Mouse (Mus musculus): ENCODE measurements at regions not wholly inside any gene's neighbourhood (a gene's known extent, or its start where the extent isn't known, plus 50 kb on each side); places are given as distances from the start of the nearest gene placed in this dataset.

DNA sequence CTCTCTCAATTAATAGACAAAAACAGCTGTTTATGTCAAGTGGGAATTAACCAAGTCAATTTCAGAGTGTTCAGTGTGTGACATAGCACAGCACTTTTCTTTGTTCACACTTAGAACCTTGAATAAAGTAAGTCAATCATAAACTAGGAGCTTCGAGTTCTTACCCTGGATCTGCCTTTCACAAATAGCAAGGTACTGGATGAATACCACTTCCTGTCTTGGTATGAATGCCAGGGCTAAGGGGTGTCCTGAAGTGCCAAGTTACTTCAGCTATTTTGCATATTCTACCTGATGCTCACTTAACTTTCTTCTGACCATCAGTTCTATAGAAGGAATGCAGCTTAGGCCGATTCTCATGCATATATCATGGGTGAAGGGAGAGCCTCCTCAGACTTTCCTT, 90.1 kb upstream of the Rasgrp1 start:
- no peak for ATAC-seq (ENCODE audit: low FRiP score)
- 76% methylated on average over 2 of the region's 2 CpGs for WGBS
- peaks cover 5% of the 10 kb centered on the region for H3K4me1 ChIP-seq (replicated peaks)

DNA sequence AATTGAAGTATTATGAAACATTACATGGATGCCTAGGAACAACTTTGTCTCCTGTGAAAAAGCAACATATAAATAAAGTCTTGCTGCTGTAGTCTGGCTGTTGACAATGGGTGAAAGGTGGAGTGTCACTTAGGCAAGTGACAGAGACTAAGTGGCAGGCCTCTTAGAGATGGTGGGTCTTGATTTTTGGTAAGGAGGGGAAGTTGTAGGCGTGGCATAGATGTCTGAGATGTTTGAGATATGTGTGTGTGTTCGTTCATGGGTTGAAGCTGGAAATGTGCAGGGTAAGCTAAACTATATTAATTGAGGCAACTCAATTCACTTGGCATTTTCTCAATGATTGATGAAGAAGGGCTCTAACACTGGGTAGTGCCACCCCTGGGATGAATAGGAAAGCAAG, 90.7 kb upstream of the Rasgrp1 start:
- Histone ChIP-seq H3K9ac (no peak overlapping the region), H3K4me2 (no peak overlapping the region), H3K36me3 (no peaks in the 10 kb centered on the region), H3K4me1 (replicated peaks) (peaks cover 5% of the 10 kb centered on the region), H3K9me3 (no peaks in the 10 kb centered on the region), H3K27me3 (0 out of 2 replicates have a peak, but pooled peaks cover 5% of the 10 kb centered on the region), H3K27ac (no peak overlapping the region), H3K4me3 (no peak overlapping the region)
- 82% methylated on average over 2 of the region's 2 CpGs for WGBS
- no peak for ATAC-seq (ENCODE audit: low FRiP score)

More for the DNA sequence above, 90.1 kb upstream of the Rasgrp1 start:
- no peak overlapping the region for H3K27ac ChIP-seq
- no peaks in the 10 kb centered on the region for H3K36me3 ChIP-seq
- no peak overlapping the region for H3K4me2 ChIP-seq
- no peak overlapping the region for H3K9ac ChIP-seq
- H3K4me3 ChIP-seq: no peak overlapping the region
- H3K9me3 ChIP-seq: no peaks in the 10 kb centered on the region
- 0 out of 2 replicates have a peak, but pooled peaks cover 5% of the 10 kb centered on the region for H3K27me3 ChIP-seq

GRCm38 (mm10) chr2:117438079-117438478, 95.3 kb upstream of the Rasgrp1 start:
- no peak for ATAC-seq (ENCODE audit: low FRiP score)
- Histone ChIP-seq H3K27me3 (no peaks in the 10 kb centered on the region), H3K9ac (no peak overlapping the region), H3K4me2 (no peak overlapping the region), H3K4me1 (replicated peaks) (no peaks in the 10 kb centered on the region), H3K4me3 (no peak overlapping the region), H3K27ac (no peak overlapping the region), H3K36me3 (no peaks in the 10 kb centered on the region), H3K9me3 (no peaks in the 10 kb centered on the region)
- 82% methylated on average over 12 of the region's 12 CpGs for WGBS

DNA sequence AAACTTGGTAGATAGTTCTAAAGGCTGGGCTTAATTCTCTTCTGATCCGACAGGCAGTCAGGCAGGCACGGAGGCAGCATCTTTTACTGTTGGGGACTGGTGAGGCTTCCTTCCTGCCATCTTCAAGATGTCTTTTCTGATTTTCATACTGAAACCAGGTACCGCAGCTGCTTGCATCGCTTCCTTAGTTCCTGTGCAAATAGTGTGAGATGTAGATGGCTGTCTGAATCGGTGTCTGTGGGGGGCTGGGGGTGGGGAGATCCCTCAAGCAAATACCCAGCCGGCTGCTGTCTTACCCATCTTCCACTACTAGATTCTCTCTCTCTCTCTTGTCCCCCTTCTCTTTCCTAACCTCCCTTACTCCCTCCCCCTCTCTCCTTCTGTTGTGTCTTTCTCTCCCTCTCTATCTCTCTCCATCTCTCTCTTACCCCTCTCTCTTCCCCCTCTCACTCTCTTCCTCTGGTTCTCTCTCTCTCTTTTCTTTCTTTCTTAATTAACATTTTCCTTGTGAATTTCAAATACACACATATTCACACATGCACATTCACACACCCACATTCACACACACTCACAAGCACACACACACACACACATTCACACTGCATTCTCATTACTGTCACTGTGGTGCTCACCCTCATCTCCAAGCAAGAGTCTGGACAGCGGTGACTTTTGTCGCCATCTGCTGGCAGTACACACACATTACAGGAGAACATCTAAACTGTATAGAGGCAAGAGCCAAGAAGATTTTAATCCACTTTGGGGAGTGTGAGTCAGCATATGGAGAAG, 96.0 kb upstream of the Rasgrp1 start:
- no peaks in the 10 kb centered on the region for H3K9me3 ChIP-seq
- no peak overlapping the region for H3K4me2 ChIP-seq
- 67% methylated on average over 8 of the region's 8 CpGs for WGBS
- no peaks in the 10 kb centered on the region for H3K36me3 ChIP-seq
- no peaks in the 10 kb centered on the region for H3K4me1 ChIP-seq (replicated peaks)
- H3K9ac ChIP-seq: no peak overlapping the region
- ATAC-seq (ENCODE audit: low FRiP score): peak; percentile 76
- H3K27ac ChIP-seq: no peak overlapping the region
- H3K4me3 ChIP-seq: no peak overlapping the region
- no peaks in the 10 kb centered on the region for H3K27me3 ChIP-seq

GRCm38 (mm10) chr2:117439372-117440183, 96.8 kb upstream of the Rasgrp1 start:
- Histone ChIP-seq H3K4me2 (no peak overlapping the region), H3K4me3 (no peak overlapping the region), H3K4me1 (replicated peaks) (no peaks in the 10 kb centered on the region), H3K9me3 (no peaks in the 10 kb centered on the region), H3K27me3 (no peaks in the 10 kb centered on the region), H3K9ac (no peak overlapping the region), H3K27ac (no peak overlapping the region), H3K36me3 (no peaks in the 10 kb centered on the region)
- 54% methylated on average over 12 of the region's 12 CpGs for WGBS
- peak; percentile 74 for ATAC-seq (ENCODE audit: low FRiP score)

DNA sequence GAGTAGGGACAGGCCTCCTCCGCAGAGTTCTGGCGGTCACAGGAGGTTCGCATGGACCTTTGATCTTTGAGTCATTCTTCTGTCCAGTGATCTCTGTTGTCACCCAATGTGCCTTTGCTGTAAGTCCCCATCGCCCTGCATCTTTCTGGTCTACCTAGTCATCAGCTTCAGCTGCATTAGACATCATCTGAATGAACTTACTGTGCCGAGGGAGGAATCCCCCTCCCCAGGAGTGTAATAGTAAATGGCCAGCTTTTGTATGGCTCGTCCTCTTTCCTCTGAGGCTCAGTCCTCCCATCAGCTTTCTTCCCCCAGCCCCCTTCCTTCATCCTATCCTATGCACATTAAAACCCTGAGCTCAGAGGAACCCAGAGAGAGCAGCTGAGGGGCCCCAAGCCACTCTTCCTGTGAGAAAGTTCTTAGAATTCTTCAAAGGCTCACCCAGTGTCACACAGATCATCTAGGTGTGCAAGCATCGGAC, 98.0 kb upstream of the Rasgrp1 start:
- no peak overlapping the region for H3K27ac ChIP-seq
- no peak overlapping the region for H3K4me2 ChIP-seq
- no peak for ATAC-seq (ENCODE audit: low FRiP score)
- no peaks in the 10 kb centered on the region for H3K4me1 ChIP-seq (replicated peaks)
- no peaks in the 10 kb centered on the region for H3K36me3 ChIP-seq
- 85% methylated on average over 7 of the region's 7 CpGs for WGBS
- no peaks in the 10 kb centered on the region for H3K27me3 ChIP-seq
- H3K9me3 ChIP-seq: no peaks in the 10 kb centered on the region
- no peak overlapping the region for H3K9ac ChIP-seq
- no peak overlapping the region for H3K4me3 ChIP-seq

DNA sequence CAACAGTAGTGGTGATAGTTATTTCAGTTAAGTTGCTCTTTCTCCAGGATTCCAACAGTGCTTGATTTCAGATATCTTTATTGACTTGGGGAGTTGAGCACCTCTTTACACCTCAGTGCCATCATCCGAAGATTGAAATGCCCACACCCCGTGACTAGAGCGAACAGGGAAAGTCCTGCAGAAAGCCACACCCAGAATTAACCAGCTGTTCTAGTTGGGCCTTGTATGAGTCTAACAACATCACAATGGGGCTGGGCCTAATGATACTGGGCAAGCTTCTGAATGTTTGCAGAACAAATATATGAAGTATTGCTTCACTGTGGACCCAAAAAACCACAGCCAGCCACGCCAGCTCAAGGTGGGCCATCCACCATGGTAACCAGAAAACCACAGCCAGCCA, 100.1 kb upstream of the Rasgrp1 start:
- no peaks in the 10 kb centered on the region for H3K27me3 ChIP-seq
- no peaks in the 10 kb centered on the region for H3K9me3 ChIP-seq
- no peak overlapping the region for H3K4me2 ChIP-seq
- ATAC-seq (ENCODE audit: low FRiP score): no peak
- no peak overlapping the region for H3K27ac ChIP-seq
- WGBS: 80% methylated on average over 4 of the region's 4 CpGs
- no peaks in the 10 kb centered on the region for H3K4me1 ChIP-seq (replicated peaks)
- H3K36me3 ChIP-seq: no peaks in the 10 kb centered on the region
- H3K4me3 ChIP-seq: no peak overlapping the region
- H3K9ac ChIP-seq: no peak overlapping the region

DNA sequence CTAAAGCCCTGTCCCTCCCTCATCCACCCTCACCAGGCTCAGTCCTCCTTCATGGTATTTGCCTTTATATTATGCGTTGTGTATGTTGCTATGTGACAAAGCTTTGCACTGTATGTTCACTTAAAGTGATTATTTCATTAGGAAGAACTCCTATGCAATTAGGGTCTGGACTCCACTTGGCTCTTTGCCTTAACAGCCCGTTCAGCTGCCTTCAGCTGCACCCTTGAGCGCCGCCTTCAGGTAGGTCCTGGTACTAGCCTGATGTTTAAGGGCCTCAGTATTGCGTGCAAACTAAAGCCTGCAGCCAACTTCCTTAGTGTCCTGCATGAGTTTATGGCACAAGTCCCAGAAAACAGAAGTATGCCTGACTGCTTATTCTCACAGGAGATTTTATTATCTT, 101.9 kb upstream of the Rasgrp1 start:
- no peak for ATAC-seq (ENCODE audit: low FRiP score)
- Histone ChIP-seq H3K27me3 (no peaks in the 10 kb centered on the region), H3K9ac (no peak overlapping the region), H3K27ac (no peak overlapping the region), H3K4me2 (no peak overlapping the region), H3K4me3 (no peak overlapping the region), H3K9me3 (no peaks in the 10 kb centered on the region), H3K4me1 (replicated peaks) (no peaks in the 10 kb centered on the region), H3K36me3 (no peaks in the 10 kb centered on the region)
- WGBS: 39% methylated on average over 5 of the region's 5 CpGs

DNA sequence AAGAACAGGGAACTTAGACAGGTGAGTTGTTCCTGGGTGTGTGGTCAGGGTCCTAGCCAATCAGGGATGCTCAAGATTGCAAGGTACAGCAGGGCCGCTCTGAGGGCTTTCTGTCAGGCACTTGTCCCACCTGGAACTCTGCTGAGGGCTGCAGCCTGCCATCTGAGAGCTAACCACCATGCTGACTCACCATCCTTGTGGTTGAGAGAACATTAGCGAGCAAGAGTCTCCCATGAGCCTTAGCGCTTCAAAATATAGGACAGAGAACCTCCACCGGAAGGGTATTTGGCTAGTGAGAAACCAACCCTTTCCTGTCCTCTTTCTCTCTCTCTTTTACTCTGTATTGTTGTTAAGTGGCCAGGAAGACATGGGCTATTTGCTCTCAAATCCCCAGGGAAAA, 104.1 kb upstream of the Rasgrp1 start:
- Histone ChIP-seq H3K36me3 (no peaks in the 10 kb centered on the region), H3K4me1 (replicated peaks) (no peaks in the 10 kb centered on the region), H3K4me3 (no peak overlapping the region), H3K27me3 (no peaks in the 10 kb centered on the region), H3K4me2 (no peak overlapping the region), H3K9me3 (no peaks in the 10 kb centered on the region), H3K27ac (no peak overlapping the region), H3K9ac (no peak overlapping the region)
- ATAC-seq (ENCODE audit: low FRiP score): no peak
- 92% methylated on average over 4 of the region's 4 CpGs for WGBS

DNA sequence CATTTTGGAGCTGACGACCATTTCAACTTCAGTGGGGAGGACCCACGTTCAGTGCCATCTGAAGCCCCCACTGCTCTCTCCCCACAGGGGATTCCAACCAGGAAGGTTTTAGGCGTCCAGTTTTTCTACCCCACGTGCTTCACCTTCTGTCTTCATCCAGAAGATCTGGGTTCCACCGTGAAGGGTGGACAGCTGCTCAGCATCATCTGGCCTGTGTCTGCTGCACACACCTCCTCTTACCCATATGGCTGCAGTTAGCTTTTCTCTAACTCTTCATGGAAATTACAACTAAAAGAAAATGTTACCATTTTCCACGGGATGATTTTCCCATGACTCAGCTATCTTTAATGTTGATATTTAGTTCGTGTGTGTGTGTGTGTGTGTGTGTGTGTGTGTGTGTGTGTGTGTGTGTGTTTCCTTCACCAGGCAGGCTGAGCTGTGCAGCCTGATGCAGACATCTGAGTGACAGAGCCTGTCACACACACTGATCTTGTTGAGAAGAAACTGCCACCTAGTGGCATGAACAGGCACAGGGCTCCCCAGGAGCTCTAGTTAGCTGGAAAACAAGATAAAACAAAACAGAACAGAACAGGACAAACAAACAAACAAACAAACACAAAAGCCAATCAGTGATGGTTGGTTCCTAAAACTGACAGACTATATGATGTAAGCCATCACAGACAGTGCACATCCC, 107.5 kb upstream of the Rasgrp1 start:
- H3K27me3 ChIP-seq: no peaks in the 10 kb centered on the region
- ATAC-seq (ENCODE audit: low FRiP score): peak; percentile 83
- no peaks in the 10 kb centered on the region for H3K9me3 ChIP-seq
- H3K27ac ChIP-seq: no peak overlapping the region
- no peak overlapping the region for H3K4me3 ChIP-seq
- no peaks in the 10 kb centered on the region for H3K4me1 ChIP-seq (replicated peaks)
- H3K9ac ChIP-seq: no peak overlapping the region
- H3K4me2 ChIP-seq: no peak overlapping the region
- WGBS: 54% methylated on average over 7 of the region's 7 CpGs
- H3K36me3 ChIP-seq: no peaks in the 10 kb centered on the region

DNA sequence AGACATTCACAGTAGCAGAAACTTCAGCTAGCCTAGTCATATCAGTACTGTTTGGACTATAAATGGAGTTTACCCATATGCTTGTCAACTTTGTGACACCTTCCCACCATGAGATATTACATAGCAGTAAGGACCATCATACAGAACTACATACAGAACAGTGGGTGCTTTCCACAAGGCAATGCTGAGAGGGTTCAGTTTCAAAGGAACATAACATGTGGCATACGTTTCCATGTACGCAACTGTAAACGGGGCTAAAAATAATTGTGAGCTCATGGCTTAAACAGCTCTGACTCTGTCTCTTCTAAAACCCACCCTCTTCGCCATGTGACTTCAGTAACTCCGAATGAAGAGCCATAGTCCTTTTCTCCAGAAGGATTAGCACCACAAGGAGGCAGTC, 109.0 kb upstream of the Rasgrp1 start:
- Histone ChIP-seq H3K4me3 (no peak overlapping the region), H3K4me1 (replicated peaks) (peaks cover 12% of the 10 kb centered on the region), H3K9me3 (no peaks in the 10 kb centered on the region), H3K27me3 (no peaks in the 10 kb centered on the region), H3K9ac (no peak overlapping the region), H3K4me2 (no peak overlapping the region), H3K27ac (no peak overlapping the region), H3K36me3 (no peaks in the 10 kb centered on the region)
- ATAC-seq (ENCODE audit: low FRiP score): no peak
- WGBS: 86% methylated on average over 5 of the region's 5 CpGs

GRCm38 (mm10) chr2:117455021-117455739, 112.4 kb upstream of the Rasgrp1 start:
- no peak; the same call in 1 of the 2 replicates for ATAC-seq (ENCODE audit: low FRiP score)
- 72% methylated on average over 4 of the region's 4 CpGs for WGBS

More at GRCm38 (mm10) chr2:117455021-117455739, 112.4 kb upstream of the Rasgrp1 start:
- H3K9ac ChIP-seq: no peak overlapping the region
- H3K36me3 ChIP-seq: no peaks in the 10 kb centered on the region
- H3K4me2 ChIP-seq: no peak overlapping the region
- no peaks in the 10 kb centered on the region for H3K27me3 ChIP-seq
- no peak overlapping the region for H3K27ac ChIP-seq
- H3K4me3 ChIP-seq: no peak overlapping the region
- peaks cover 14% of the 10 kb centered on the region for H3K4me1 ChIP-seq (replicated peaks)
- H3K9me3 ChIP-seq: no peaks in the 10 kb centered on the region
